Mouse (Mus musculus): ENCODE measurements around the gene Zcchc18. TPM values are rescaled to one million over a fixed set of nuclear protein-coding genes. Genes with fewer than 3 reads are reported as not detected.

The Zcchc18 gene
- polyA plus RNA-seq, 1 experiment, result 0.65 TPM

DNA sequence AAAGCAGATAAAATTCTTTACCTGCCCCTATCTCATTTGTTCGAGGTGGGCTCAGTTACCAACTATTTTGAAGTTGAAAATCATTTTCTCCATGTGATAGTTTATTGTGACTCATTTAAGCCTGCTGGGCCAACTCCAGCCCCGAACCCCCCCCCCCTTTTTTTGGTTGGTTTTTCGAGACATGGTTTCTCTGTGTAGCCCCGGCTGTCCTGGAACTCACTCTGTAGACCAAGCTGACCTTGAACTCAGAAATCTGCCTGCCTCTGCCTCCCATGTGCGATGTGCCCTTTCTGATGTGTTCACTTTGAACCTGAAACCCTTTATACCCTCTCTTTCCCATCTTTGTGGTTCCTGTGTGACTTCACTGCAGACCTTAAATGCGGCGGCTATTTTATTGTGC lies 45.5 kb downstream of the Zcchc18 start:
- peak overlapping the region; percentile 91; the same call in 1 of the 2 replicates for H3K27ac ChIP-seq (ENCODE audit: control insufficient read depth, insufficient read depth, low read length)
- no peaks in the 10 kb centered on the region for H3K36me3 ChIP-seq (ENCODE audit: control insufficient read depth, insufficient read depth, low read length)
- peak overlapping the region; percentile 98 for H3K4me3 ChIP-seq (ENCODE audit: control insufficient read depth, insufficient read depth, low read length)
- no peaks in the 10 kb centered on the region for H3K27me3 ChIP-seq (ENCODE audit: control insufficient read depth, insufficient read depth, low read length)
- 43% methylated on average over 7 of the region's 7 CpGs for WGBS
- H3K4me1 ChIP-seq (replicated peaks; ENCODE audit: control insufficient read depth, insufficient read depth, low read length), result peaks cover 4% of the 10 kb centered on the region
- no peak for DNase-seq
- no peak for TF ChIP-seq CTCF (IDR thresholded peaks at IDR 0.05; ENCODE audit: borderline replicate concordance, control insufficient read depth, extremely low read depth, insufficient read depth, low read length, poor library complexity)
- TF ChIP-seq POLR2A (IDR thresholded peaks at IDR 0.05; ENCODE audit: control insufficient read depth, extremely low read depth, insufficient read depth, low read length, poor library complexity), result no peak

Other genes with a start within 250 kb of the Zcchc18 start
- gene Morf4l2, start 249.5 kb upstream of the Zcchc18 start, polyA plus RNA-seq (2012; rRNA removed), result 27.7 and 37.1 TPM in 2 replicates
- not detected in 2 replicates for gene Glra4, start 213.0 kb upstream of the Zcchc18 start, polyA plus RNA-seq (2012; rRNA removed)
- gene Plp1, start 170.5 kb upstream of the Zcchc18 start, polyA plus RNA-seq (2012; rRNA removed), result 2.1 and 2.5 TPM in 2 replicates
- not detected in 2 replicates for gene Rab9b, start 124.4 kb upstream of the Zcchc18 start, polyA plus RNA-seq (2012; rRNA removed)
- gene H2bfm, start 65.8 kb upstream of the Zcchc18 start, polyA plus RNA-seq (2012; rRNA removed), result not detected in 2 replicates
- gene Tmsb15b2, start 17.7 kb upstream of the Zcchc18 start, polyA plus RNA-seq (2012; rRNA removed), result not detected in 2 replicates
- gene Tmsb15l, start 16.3 kb upstream of the Zcchc18 start, polyA plus RNA-seq (2012; rRNA removed), result 0.93 and 1.3 TPM in 2 replicates
- 1.1 and 1.3 TPM in 2 replicates for gene Tmsb15b1, start 16.3 kb upstream of the Zcchc18 start, polyA plus RNA-seq (2012; rRNA removed)
- 7.6 and 8.5 TPM in 2 replicates for gene Slc25a53, start 45.1 kb downstream of the Zcchc18 start, polyA plus RNA-seq (2012; rRNA removed)
- 0.75 and 0.88 TPM in 2 replicates for gene Fam199x, start 56.4 kb downstream of the Zcchc18 start, polyA plus RNA-seq (2012; rRNA removed)
- gene Esx1, start 128.9 kb downstream of the Zcchc18 start, polyA plus RNA-seq (2012; rRNA removed), result 0.10 TPM in 1 of 2 replicates, not detected in the other